Mouse (Mus musculus): ENCODE measurements around the gene Tinf2.
A peak's percentile ranks its signal among the peaks of the same experiment; 100 is the strongest.

Tinf2 gene

GRCm38 (mm10) chr14:55637795-55638194 lies 43.8 kb downstream of the Tinf2 start, which contains the start of gene Gm49378:
Gene Gm49378, minus strand, starts transcription at chr14:55637895.
- DNase-seq (ENCODE audit: low read depth, low spot score) = no peak

- DNase-seq (ENCODE audit: low read depth, low spot score) = peak; percentile 90
These were observed 46.1 kb downstream of the Tinf2 start, which contains the start of gene Ipo4 for GRCm38 (mm10) chr14:55635523-55636007. Gene Ipo4, minus strand, starts transcription at chr14:55635957.

GRCm38 (mm10) chr14:55634874-55635522 lies 46.6 kb downstream of the Tinf2 start:
- DNase-seq (ENCODE audit: low read depth, low spot score) = no peak

GRCm38 (mm10) chr14:55629312-55629711 lies 52.3 kb downstream of the Tinf2 start:
- DNase-seq (ENCODE audit: low read depth, low spot score) = no peak

GRCm38 (mm10) chr14:55628077-55628827 lies 53.4 kb downstream of the Tinf2 start:
- no peak for DNase-seq (ENCODE audit: low read depth, low spot score)
